Mouse (Mus musculus) kidney, postnatal 25 days (tissue): Measurements from ENCODE around the gene Trim69.
"Not testable (repeated sequence)": the region's sequence is repeated elsewhere in the genome, so short reads cannot be mapped to it uniquely, and the experiment has no call there.

Source experiments
- DNase-seq, 2 experiments: peaks; one replicate each; pipeline ENCODE4 v3.0.0; 2021; ENCODE audit warnings: mixed read lengths in 2 of 2

Gene Trim69

DNA sequence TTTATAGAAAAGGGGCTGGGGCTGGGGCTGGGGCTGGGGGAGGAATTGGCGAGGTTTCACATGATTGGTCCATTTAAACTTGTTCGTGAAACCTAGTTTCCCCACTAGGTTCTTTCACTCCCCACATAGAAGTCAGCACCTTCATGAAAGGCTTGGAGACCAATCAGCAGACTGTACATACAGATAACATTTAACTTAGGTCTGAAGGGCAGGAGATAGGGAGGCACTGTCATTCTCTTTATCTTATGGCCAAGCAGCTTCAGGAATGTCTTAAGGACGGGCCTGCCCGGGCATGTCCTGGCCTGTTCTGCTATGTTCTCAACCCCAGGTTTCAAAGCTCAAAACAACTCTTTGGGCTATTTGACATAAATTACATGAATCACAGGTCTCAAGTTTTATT is 56.6 kb downstream of the Trim69 start:
- DNase-seq, result not testable (repeated sequence)

DNA sequence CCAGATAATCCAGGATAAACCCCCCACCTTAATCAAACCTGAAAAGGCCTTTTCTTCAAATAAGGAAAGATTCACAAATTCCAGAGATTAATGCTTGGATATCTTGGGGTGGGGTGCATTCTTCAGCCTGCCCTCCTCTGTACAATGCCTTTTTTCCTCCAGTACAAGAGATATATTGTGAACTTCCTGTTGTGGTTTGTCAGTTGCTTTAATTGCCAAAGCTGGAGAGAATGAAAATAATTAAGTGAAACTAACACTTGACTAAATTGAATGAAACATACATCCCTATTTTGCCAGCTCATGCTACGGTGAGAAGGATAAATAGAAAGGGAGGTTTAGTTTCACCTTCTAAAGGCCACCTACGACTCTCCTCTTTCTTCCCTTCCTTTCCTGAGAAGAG is 57.7 kb downstream of the Trim69 start:
- no peak for DNase-seq

DNA sequence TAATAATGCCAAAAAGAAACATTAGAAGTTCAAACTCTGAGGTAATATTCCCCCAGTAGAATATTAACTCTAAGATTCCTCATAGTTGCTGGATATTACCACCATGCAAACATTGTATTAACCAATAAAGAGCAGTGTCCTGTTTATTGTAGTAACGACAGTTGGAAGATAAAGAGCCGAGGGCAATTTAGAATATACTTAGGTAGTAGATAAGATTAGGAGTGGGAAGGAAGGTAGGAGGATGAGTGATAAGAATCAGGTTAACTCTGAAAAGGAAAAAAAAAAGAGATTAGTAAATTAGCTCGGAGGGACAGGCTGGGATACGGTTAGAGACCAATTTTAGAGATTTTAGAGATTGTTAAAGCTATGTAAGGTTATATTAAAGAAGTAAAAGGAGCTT is 60.9 kb downstream of the Trim69 start:
- DNase-seq, result no peak

DNA sequence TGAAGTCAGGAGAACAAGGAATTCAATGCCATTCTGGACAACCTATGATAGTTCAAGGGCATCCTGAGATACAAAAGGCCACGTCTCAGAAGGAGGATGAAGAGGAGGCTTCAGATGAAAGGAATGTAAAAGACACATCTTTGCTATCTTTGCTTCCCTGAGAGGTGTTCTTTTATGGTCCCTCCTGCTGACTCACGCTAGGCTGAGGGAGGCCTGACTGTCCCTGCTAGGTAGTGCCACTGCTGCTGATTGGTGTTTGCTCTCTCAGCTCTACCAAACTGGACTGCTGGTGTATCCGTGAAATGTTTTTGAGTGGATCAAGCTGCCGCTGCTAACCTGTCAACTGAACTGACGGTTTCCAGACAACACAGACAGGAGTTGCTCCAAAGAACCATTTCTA is 61.3 kb downstream of the Trim69 start:
- DNase-seq, result no peak

DNA sequence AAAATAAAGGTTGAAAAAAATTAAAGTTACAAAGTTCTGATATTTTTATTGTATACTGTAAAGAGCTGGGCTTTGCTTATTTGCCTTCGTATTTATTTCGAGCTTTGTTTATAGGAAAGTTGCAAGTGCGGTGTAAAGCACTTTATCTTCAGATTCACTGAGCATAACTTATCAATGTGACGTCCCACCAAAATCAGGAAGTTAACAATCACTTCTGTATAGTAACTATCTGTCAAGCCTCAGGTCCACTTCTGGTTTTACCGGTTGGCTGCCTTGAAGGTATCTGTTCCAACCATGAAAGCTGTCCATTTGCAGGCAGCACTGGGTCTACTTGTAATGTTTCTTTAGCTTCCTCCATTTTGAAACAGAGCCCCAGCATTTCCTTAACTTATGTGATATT is 61.8 kb downstream of the Trim69 start:
- DNase-seq, result no peak

DNA sequence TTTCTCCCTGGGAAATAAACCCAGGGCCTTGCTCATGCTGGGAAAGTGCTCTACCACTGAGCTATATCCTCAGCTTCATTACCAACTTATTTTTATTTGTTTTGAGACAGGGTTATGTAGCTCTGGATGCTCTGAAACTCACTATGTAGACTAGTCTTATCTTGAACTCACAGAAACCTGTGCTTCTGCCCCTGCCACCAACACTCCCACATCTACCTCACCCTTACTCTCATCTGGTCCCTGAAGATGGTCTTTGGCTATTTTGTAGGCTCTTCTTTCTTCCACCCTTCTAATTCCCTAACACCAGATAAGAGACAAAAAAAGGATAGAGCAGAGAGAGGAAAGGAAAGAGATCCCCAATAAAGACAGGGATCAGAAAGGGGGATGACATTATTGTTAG is 63.2 kb downstream of the Trim69 start:
- DNase-seq, result no peak
